Mouse (Mus musculus) hindbrain, embryonic 15.5 days (tissue): ENCODE measurements around the gene Tnfrsf17. TPM values are rescaled to one million over a fixed set of nuclear protein-coding genes. Genes with fewer than 3 reads are reported as not detected.
"Not testable (repeated sequence)": the region's sequence is repeated elsewhere in the genome, so short reads cannot be mapped to it uniquely, and the experiment has no call there.

ENCODE experiments used
- ATAC-seq: fragments of 200-750 bp; cut with Nextera tagmentation; 2 replicates; pipeline ENCODE4 v1.8.0; 2017; ENCODE audit warnings: low read depth, moderate number of reproducible peaks, moderate TSS enrichment; ENCODE audit not compliant: low FRiP score
- H3K27ac ChIP-seq: fragments of 300-500 bp; sonication (generic); replicated peaks from 2 replicates; pipeline ENCODE4 v1.5.1; 2015; ENCODE audit warnings: mild to moderate bottlenecking, inconsistent platforms
- H3K27me3 ChIP-seq: fragments of 300-500 bp; sonication (generic); 2 replicates; pipeline ENCODE4 v1.6.1; 2015; ENCODE audit warnings: control low read depth, inconsistent platforms
- H3K36me3 ChIP-seq: fragments of 300-500 bp; sonication (generic); 2 replicates; pipeline ENCODE4 v1.6.1; 2015; ENCODE audit warnings: control low read depth, inconsistent platforms
- H3K4me1 ChIP-seq: fragments of 300-500 bp; sonication (generic); replicated peaks from 2 replicates; pipeline ENCODE4 v1.6.1; 2015; ENCODE audit warnings: control low read depth, inconsistent platforms
- H3K4me2 ChIP-seq: fragments of 300-500 bp; sonication (generic); 2 replicates; pipeline ENCODE4 v1.6.1; 2015; ENCODE audit warnings: moderate library complexity, mild to moderate bottlenecking, inconsistent platforms
- H3K4me3 ChIP-seq: fragments of 300-500 bp; sonication (generic); 2 replicates; pipeline ENCODE4 v1.5.1; 2015; ENCODE audit warnings: mild to moderate bottlenecking, inconsistent platforms
- H3K9ac ChIP-seq: fragments of 300-500 bp; sonication (generic); 2 replicates; pipeline ENCODE4 v1.6.1; 2015; ENCODE audit warnings: inconsistent platforms
- H3K9me3 ChIP-seq: fragments of 300-500 bp; sonication (generic); 2 replicates; pipeline ENCODE4 v1.6.1; 2016; ENCODE audit warnings: control low read depth, inconsistent platforms
- WGBS: fragments of 180-500 bp; shearing (Covaris S2); methylation state at CpG from one replicate; pipeline ENCODE4 v1.1.7; 2015; 5-methylcytosine and 5-hydroxymethylcytosine counted together
- polyA plus RNA-seq: library from polyadenylated mRNA; unstranded; fragments of >200 nt; fragmentation: Nextera tagmentation; extraction: Ambion mirVana; gene quantifications from 2 replicates; pipeline ENCODE4 v1.2.1, GENCODE M21; 2015

Tnfrsf17 gene
- polyA plus RNA-seq, 1 experiment from 2014 or later = 0.19 TPM

DNA sequence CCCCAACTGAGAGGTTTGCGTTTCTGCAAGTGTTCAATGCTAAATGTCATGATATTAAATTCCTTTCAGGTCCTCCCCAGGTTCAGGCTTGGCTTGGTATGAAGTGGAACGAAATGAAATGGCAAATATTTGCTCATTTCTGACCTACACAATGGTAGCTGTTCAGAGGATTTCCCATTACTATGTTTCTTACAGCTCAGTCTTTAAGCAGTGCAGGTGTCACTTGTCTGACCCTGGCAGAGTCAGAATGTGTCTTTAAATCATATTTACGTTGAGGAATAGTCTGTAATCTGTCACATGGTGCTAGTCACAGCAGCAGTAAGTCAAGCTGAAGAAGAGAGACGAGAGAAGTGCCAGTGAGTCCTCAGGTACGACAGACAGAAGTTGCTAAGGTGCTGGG lies 45.6 kb downstream of the Tnfrsf17 start:
- Histone ChIP-seq H3K9ac (no peak overlapping the region), H3K27ac (no peak overlapping the region), H3K4me3 (no peak overlapping the region), H3K36me3 (no peaks in the 10 kb centered on the region), H3K27me3 (no peaks in the 10 kb centered on the region), H3K4me2 (no peak overlapping the region), H3K4me1 (no peaks in the 10 kb centered on the region), H3K9me3 (no peaks in the 10 kb centered on the region)
- no peak for ATAC-seq
- WGBS = 81% methylated on average over 5 of the region's 5 CpGs

DNA sequence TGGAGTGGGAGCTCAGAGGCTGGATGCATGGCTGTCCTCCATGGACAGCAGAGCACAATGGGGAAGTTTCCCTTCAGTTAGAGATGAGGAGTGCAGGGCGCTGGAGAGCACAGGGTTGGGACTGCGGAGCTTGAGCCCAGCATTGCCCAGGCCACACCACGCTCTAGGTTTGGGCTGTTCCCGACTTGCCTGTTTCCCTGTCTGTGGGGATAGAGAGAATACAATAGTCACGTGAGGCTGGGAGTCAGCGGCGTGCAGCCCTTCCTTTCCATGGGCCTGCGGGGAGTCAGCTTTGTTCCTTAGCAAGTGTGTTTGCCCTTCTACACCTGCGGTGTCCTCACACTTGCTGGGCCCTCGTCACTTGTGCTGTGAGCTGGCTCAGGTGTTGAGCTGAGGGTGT lies 46.3 kb downstream of the Tnfrsf17 start:
- Histone ChIP-seq H3K27me3 (no peaks in the 10 kb centered on the region), H3K4me1 (no peaks in the 10 kb centered on the region), H3K4me3 (no peak overlapping the region), H3K36me3 (no peaks in the 10 kb centered on the region), H3K9ac (no peak overlapping the region), H3K27ac (no peak overlapping the region), H3K4me2 (no peak overlapping the region), H3K9me3 (no peaks in the 10 kb centered on the region)
- 20% methylated on average over 10 of the region's 10 CpGs for WGBS
- ATAC-seq = 0 out of 2 replicates have a peak, but pooled peaks have one; percentile 34

DNA sequence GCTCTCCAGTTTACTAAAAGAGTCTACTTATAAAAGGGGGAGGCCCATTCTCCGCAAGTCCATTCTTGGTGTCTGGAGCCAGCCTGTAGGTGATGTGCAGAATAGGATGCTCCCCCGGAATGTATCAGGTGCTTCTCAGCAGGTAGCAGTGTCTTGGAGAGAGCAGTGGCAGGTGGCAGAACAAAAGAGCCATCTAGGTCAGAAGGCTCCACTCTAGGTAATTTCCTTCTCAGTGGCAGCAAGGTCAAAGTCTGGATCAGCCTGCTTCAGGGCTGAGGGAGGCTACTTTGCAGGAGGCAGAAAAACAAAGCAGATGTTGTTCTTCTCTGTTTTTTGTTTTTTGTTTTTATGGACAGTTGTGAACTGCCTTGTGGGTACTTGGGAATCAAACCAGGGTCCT lies 47.0 kb downstream of the Tnfrsf17 start:
- WGBS = 70% methylated on average over 2 of the region's 2 CpGs

DNA sequence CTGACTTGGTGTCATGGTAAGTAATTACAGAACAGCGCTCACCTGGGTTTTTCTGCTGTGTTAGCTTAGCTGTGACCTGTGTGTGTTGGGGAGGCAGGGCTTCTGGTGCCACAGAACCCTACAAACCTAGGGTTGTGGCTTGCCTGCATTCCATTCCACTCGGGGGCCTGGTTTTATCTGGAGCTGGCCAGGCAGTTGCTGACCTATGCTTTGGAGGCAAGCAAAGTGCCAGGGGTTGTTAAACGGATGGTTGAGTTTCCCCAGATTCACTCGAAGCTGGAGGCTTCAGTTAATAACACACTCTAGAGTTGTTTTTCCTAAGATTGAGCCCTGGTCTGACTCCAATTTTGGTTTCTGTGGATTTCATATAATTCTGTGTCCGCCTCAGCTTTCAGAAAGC lies 52.0 kb downstream of the Tnfrsf17 start:
- H3K9me3 ChIP-seq = no peaks in the 10 kb centered on the region
- H3K4me2 ChIP-seq = no peak overlapping the region
- no peak overlapping the region for H3K9ac ChIP-seq
- peaks cover 24% of the 10 kb centered on the region for H3K4me1 ChIP-seq
- no peak overlapping the region for H3K4me3 ChIP-seq
- H3K27me3 ChIP-seq = no peaks in the 10 kb centered on the region
- WGBS = 81% methylated on average over 5 of the region's 5 CpGs
- ATAC-seq = no peak
- H3K36me3 ChIP-seq = no peaks in the 10 kb centered on the region
- H3K27ac ChIP-seq = no peak overlapping the region

More for the DNA sequence above, 47.0 kb downstream of the Tnfrsf17 start:
- H3K36me3 ChIP-seq, H3K4me2 ChIP-seq, H3K9me3 ChIP-seq, H3K27me3 ChIP-seq, ATAC-seq, H3K27ac ChIP-seq, H3K4me3 ChIP-seq, H3K9ac ChIP-seq, H3K4me1 ChIP-seq: not testable (repeated sequence)

DNA sequence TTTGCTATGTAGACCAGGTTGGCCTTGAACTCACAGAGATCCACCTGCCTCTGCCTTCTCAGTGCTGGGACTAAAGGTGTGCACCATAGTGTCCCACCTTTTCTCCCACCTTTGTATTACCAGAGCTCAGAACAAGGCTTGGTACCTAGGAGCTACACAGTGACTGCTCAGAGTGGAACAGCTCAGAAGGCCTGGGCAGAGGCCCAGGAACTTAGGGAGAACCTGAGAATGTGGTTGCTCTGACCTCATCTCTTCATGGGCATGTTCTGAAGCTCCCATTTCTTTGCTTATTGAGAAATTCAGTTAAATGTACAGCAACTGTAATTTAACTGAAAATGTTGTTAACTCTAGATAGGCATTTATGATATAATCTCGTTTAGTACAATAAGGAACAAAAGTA lies 53.2 kb downstream of the Tnfrsf17 start:
- H3K9ac ChIP-seq = no peak overlapping the region
- no peaks in the 10 kb centered on the region for H3K36me3 ChIP-seq
- peaks cover 26% of the 10 kb centered on the region for H3K4me1 ChIP-seq
- H3K9me3 ChIP-seq = no peaks in the 10 kb centered on the region
- WGBS = 50% methylated on average over 1 of the region's 1 CpGs
- H3K4me2 ChIP-seq = no peak overlapping the region
- no peak overlapping the region for H3K4me3 ChIP-seq
- H3K27ac ChIP-seq = no peak overlapping the region
- no peak for ATAC-seq
- no peaks in the 10 kb centered on the region for H3K27me3 ChIP-seq

DNA sequence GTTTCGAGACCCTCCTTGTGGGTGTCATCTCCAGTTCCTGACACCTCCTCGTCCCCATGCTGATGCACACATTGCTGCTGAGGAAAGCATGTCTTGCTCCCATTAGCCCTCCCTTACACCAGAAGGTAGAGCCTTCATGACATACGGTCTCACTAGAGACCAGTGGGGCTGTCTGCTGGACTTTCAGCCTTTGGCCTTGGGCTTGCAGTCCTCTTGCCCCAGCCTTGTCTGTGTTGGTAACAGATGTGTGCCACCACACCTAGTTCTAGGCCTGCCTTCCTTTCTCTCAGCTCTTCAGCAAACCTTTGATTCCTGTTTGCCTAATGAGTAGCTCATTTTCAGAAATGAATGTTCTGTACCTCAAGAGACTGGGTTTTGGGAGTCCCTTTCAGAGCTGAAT lies 54.8 kb downstream of the Tnfrsf17 start:
- H3K36me3 ChIP-seq = no peaks in the 10 kb centered on the region
- H3K9me3 ChIP-seq = no peaks in the 10 kb centered on the region
- H3K27ac ChIP-seq = no peak overlapping the region
- no peak overlapping the region for H3K4me3 ChIP-seq
- no peaks in the 10 kb centered on the region for H3K27me3 ChIP-seq
- H3K9ac ChIP-seq = no peak overlapping the region
- ATAC-seq = no peak
- peaks cover 26% of the 10 kb centered on the region for H3K4me1 ChIP-seq
- H3K4me2 ChIP-seq = no peak overlapping the region
- 88% methylated on average over 3 of the region's 3 CpGs for WGBS

DNA sequence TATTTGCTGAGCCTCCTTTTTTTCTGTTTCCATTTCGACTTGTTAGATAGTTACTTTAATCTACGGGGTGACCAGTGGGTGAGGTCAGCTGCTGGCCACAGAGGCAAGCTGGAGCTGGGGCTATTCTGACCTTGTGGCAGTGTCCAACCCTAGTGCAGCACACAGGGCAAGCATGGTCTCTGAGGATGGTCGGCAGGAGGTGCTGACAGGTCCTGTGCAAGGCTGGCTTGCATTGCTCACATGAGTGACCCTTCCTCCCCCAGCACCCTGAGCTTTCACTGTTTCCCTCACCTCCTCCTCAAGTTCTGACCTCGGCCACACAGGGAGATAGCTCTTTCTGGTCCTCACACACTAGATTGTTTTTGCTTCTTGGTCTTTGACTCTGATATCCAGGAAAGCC lies 55.5 kb downstream of the Tnfrsf17 start:
- Histone ChIP-seq H3K27me3 (no peaks in the 10 kb centered on the region), H3K27ac (peak overlapping the region; percentile 46; the same call in 1 of the 2 replicates), H3K36me3 (no peaks in the 10 kb centered on the region), H3K4me1 (peaks cover 26% of the 10 kb centered on the region), H3K4me3 (no peak overlapping the region), H3K9me3 (no peaks in the 10 kb centered on the region), H3K4me2 (no peak overlapping the region), H3K9ac (no peak overlapping the region)
- 59% methylated on average over 4 of the region's 4 CpGs for WGBS
- no peak for ATAC-seq

DNA sequence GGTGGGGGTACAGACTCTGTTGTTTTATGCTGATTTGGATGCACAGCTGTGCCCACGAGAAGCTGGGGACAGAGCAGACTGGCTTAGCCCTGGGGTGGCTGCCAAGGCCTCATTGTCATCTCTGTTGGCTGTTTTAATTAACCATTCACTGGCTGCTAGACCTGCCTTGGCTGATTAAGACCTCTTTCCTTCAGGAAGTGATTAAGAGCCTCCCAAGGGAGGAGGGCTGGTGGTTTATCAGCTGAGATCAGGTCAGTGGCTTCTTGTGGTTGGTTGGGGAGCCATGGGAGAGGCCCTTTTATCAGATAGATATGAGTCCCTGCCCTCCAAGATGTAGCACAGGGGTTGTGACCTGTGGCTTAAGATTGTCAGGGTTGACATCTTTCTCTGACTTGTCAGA lies 56.0 kb downstream of the Tnfrsf17 start:
- H3K4me3 ChIP-seq = no peak overlapping the region
- H3K4me1 ChIP-seq = peaks cover 26% of the 10 kb centered on the region
- no peaks in the 10 kb centered on the region for H3K36me3 ChIP-seq
- H3K27me3 ChIP-seq = no peaks in the 10 kb centered on the region
- H3K4me2 ChIP-seq = no peak overlapping the region
- ATAC-seq = peak; percentile 74
- 0% methylated on average over 1 of the region's 1 CpGs for WGBS
- no peaks in the 10 kb centered on the region for H3K9me3 ChIP-seq
- H3K9ac ChIP-seq = no peak overlapping the region
- H3K27ac ChIP-seq = peak overlapping the region; percentile 46

Other genes starting within 250 kb of the Tnfrsf17 start
- gene Litaf, start 247.7 kb upstream of the Tnfrsf17 start, polyA plus RNA-seq = 30.1 and 32.2 TPM in 2 replicates
- 30.4 and 32.6 TPM in 2 replicates for gene Txndc11, start 179.2 kb upstream of the Tnfrsf17 start, polyA plus RNA-seq
- 70.1 and 73.8 TPM in 2 replicates for gene Zc3h7a, start 137.4 kb upstream of the Tnfrsf17 start, polyA plus RNA-seq
- gene Rsl1d1, start 110.5 kb upstream of the Tnfrsf17 start, polyA plus RNA-seq = 119 and 130 TPM in 2 replicates
- 49.5 and 51.2 TPM in 2 replicates for gene Gspt1, start 59.5 kb upstream of the Tnfrsf17 start, polyA plus RNA-seq
- gene Snx29, start 9.1 kb downstream of the Tnfrsf17 start, polyA plus RNA-seq = 17.2 and 18.0 TPM in 2 replicates